Mouse (Mus musculus): ENCODE results near the gene Chtop. TPM values are rescaled to one million over a fixed set of nuclear protein-coding genes. Genes with fewer than 3 reads are reported as not detected.
A peak's percentile ranks its signal among the peaks of the same experiment; 100 is the strongest.

Chtop gene
- polyA plus RNA-seq, 1 experiment = 53.5 TPM

DNA sequence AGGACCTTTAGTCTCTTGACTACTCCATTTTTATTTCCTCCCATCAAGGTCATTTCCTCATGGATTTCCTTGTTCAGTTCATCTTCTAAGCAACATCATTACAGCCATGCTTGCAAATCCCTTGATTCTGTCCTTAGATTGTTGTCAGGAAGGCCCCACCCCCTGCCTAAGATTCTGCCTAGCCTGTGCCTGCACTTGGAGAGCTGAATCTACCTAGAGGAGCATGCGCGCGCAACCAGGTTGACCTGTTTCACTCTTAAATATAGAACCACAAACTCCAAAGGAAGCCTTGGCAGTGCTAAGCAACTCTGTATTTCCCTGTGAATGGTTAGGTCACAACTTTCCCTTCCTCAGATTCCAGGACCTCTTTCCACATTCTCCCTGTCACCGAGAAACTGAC is 8.4 kb upstream of the Chtop start:
- H3K4me1 ChIP-seq (ENCODE audit: control insufficient read depth, insufficient read depth, low read length) = peaks cover 17% of the 10 kb centered on the region
- H3K27me3 ChIP-seq (ENCODE audit: control insufficient read depth, insufficient read depth, low read length) = no peaks in the 10 kb centered on the region
- H3K4me3 ChIP-seq (ENCODE audit: control insufficient read depth, low read depth, low read length) = no peak overlapping the region
- TF ChIP-seq CTCF (IDR thresholded peaks at IDR 0.05; ENCODE audit: control insufficient read depth, insufficient read depth, insufficient replicate concordance, low read depth, low read length) (no peak), POLR2A (IDR thresholded peaks at IDR 0.05; ENCODE audit: control insufficient read depth, low read depth, low read length) (no peak)
- H3K36me3 ChIP-seq (ENCODE audit: control insufficient read depth, insufficient read depth, low read length) = no peaks in the 10 kb centered on the region
- no peak overlapping the region for H3K27ac ChIP-seq (ENCODE audit: control insufficient read depth, insufficient read depth, low read depth, low read length)

DNA sequence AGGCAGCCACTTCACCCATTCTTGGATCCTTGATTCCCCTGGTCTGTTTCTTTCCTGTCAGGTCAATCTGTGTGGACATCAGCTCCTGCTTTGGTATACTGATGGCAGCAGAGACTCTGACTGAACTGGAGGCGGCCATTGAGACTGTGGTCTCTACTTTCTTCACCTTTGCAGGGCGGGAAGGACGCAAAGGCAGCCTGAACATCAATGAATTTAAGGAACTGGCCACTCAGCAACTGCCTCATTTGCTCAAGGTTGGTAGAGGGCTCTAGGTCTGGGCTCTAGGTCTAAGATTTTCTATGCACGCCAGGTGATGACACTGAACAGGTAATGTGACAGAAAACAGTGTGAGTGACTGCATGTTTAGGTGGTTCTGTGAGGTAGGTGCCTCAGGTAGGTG is 6.5 kb upstream of the Chtop start:
- Histone ChIP-seq H3K27me3 (ENCODE audit: control insufficient read depth, insufficient read depth, low read length) (no peaks in the 10 kb centered on the region), H3K27ac (ENCODE audit: control insufficient read depth, insufficient read depth, low read depth, low read length) (no peak overlapping the region), H3K36me3 (ENCODE audit: control insufficient read depth, insufficient read depth, low read length) (no peaks in the 10 kb centered on the region), H3K4me1 (ENCODE audit: control insufficient read depth, insufficient read depth, low read length) (peaks cover 17% of the 10 kb centered on the region), H3K4me3 (ENCODE audit: control insufficient read depth, low read depth, low read length) (no peak overlapping the region)
- TF ChIP-seq CTCF (IDR thresholded peaks at IDR 0.05; ENCODE audit: control insufficient read depth, insufficient read depth, insufficient replicate concordance, low read depth, low read length) (no peak), POLR2A (IDR thresholded peaks at IDR 0.05; ENCODE audit: control insufficient read depth, low read depth, low read length) (no peak)

DNA sequence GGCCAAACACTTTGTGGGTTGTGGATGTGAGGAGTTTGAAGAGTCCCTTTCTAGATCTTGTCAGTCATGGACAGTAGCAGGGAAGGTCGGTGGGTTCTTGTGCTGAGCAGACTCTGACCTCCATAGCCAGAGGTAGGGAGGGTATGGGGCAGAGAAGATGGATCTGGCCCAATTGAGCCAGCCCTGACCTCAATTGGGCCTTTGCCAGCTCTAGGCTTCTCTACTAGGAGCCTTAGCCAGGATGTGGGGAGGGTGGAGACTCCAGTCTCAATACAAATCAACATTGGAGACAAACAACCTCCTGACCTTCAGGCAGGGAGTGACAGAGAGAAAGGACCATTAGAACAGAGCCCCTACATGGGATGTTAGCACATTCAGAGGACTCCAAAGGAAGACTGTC is 5.9 kb upstream of the Chtop start:
- no peaks in the 10 kb centered on the region for H3K27me3 ChIP-seq (ENCODE audit: control insufficient read depth, insufficient read depth, low read length)
- peaks cover 17% of the 10 kb centered on the region for H3K4me1 ChIP-seq (ENCODE audit: control insufficient read depth, insufficient read depth, low read length)
- H3K27ac ChIP-seq (ENCODE audit: control insufficient read depth, insufficient read depth, low read depth, low read length) = no peak overlapping the region
- H3K36me3 ChIP-seq (ENCODE audit: control insufficient read depth, insufficient read depth, low read length) = no peaks in the 10 kb centered on the region
- TF ChIP-seq CTCF (IDR thresholded peaks at IDR 0.05; ENCODE audit: control insufficient read depth, insufficient read depth, insufficient replicate concordance, low read depth, low read length) (no peak), POLR2A (IDR thresholded peaks at IDR 0.05; ENCODE audit: control insufficient read depth, low read depth, low read length) (no peak)
- peak overlapping the region; percentile 54 for H3K4me3 ChIP-seq (ENCODE audit: control insufficient read depth, low read depth, low read length)

- Histone ChIP-seq H3K27me3 (ENCODE audit: control insufficient read depth, insufficient read depth, low read length) (no peaks in the 10 kb centered on the region), H3K27ac (ENCODE audit: control insufficient read depth, insufficient read depth, low read depth, low read length) (0 out of 2 replicates have a peak overlapping the region, but pooled peaks have one; percentile 43)
Measured at GRCm38 (mm10) chr3:90514691-90515090, 5.4 kb upstream of the Chtop start.

DNA sequence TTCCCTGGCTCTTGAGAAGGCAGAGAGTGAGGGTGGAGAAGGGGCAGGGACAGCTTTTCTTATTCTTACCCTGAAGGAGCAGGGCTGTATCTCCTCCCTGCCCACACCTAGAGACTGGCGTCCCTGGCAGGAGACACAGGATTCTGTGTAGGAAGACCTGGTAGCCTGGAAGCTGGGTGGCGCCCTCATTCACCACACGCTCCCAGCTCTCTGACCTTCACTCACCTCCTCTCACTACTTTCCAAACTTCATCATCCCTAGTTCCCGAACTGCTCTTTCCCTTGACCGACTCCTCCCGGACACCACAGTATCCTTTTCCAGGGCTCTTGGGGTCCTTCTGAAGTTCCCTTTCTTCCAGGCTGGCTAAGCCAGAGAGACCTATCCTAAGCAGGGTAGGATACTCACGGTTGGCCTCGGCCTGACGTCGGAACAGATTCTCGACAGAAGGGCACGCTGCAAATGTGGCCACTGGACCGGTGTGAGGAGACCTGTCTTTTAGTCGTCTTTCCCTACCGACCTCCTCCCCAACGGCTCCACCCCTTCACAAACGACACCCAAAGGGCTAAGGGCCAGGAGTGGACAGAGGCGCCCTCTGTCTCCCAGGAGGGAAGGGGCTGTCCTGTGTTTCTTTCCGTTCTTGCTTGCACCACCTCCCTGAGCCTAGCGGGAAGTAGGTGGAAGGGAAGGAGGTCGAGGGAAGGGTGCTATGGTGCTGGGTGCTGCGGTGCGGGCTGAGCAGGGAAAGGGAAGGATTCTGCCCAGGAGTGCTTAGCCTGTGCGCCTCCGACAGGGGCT is 4.7 kb upstream of the Chtop start, which contains the start of the genes S100a1 and S100a13:
Gene S100a1, minus strand, starts transcription at position 597 of the 795 bp plus-strand sequence.
Gene S100a13, plus strand, starts transcription at position 640 of the 795 bp plus-strand sequence.
- Histone ChIP-seq H3K27me3 (ENCODE audit: control insufficient read depth, insufficient read depth, low read length) (no peaks in the 10 kb centered on the region), H3K4me3 (ENCODE audit: control insufficient read depth, low read depth, low read length) (peak within 1 kb of the TSS; percentile 54), H3K36me3 (ENCODE audit: control insufficient read depth, insufficient read depth, low read length) (no peaks in the 10 kb centered on the region), H3K4me1 (ENCODE audit: control insufficient read depth, insufficient read depth, low read length) (peaks cover 17% of the 10 kb centered on the region), H3K27ac (ENCODE audit: control insufficient read depth, insufficient read depth, low read depth, low read length) (peak within 1 kb of the TSS; percentile 43; the same call in 1 of the 2 replicates)
- TF ChIP-seq POLR2A (IDR thresholded peaks at IDR 0.05; ENCODE audit: control insufficient read depth, low read depth, low read length) (peak; percentile 38; the same call in 1 of the 2 replicates), CTCF (IDR thresholded peaks at IDR 0.05; ENCODE audit: control insufficient read depth, insufficient read depth, insufficient replicate concordance, low read depth, low read length) (no peak)

More at GRCm38 (mm10) chr3:90514691-90515090, 5.4 kb upstream of the Chtop start:
- Histone ChIP-seq H3K36me3 (ENCODE audit: control insufficient read depth, insufficient read depth, low read length) (no peaks in the 10 kb centered on the region), H3K4me3 (ENCODE audit: control insufficient read depth, low read depth, low read length) (peak overlapping the region; percentile 54), H3K4me1 (ENCODE audit: control insufficient read depth, insufficient read depth, low read length) (peaks cover 17% of the 10 kb centered on the region)
- TF ChIP-seq POLR2A (IDR thresholded peaks at IDR 0.05; ENCODE audit: control insufficient read depth, low read depth, low read length) (no peak), CTCF (IDR thresholded peaks at IDR 0.05; ENCODE audit: control insufficient read depth, insufficient read depth, insufficient replicate concordance, low read depth, low read length) (no peak)

- TF ChIP-seq CTCF (IDR thresholded peaks at IDR 0.05; ENCODE audit: control insufficient read depth, insufficient read depth, insufficient replicate concordance, low read depth, low read length) (no peak), POLR2A (IDR thresholded peaks at IDR 0.05; ENCODE audit: control insufficient read depth, low read depth, low read length) (no peak)
- Histone ChIP-seq H3K27me3 (ENCODE audit: control insufficient read depth, insufficient read depth, low read length) (no peaks in the 10 kb centered on the region), H3K27ac (ENCODE audit: control insufficient read depth, insufficient read depth, low read depth, low read length) (no peak overlapping the region), H3K4me1 (ENCODE audit: control insufficient read depth, insufficient read depth, low read length) (peaks cover 17% of the 10 kb centered on the region), H3K4me3 (ENCODE audit: control insufficient read depth, low read depth, low read length) (no peak overlapping the region), H3K36me3 (ENCODE audit: control insufficient read depth, insufficient read depth, low read length) (no peaks in the 10 kb centered on the region)
Measured at GRCm38 (mm10) chr3:90512948-90513642, 3.8 kb upstream of the Chtop start.

DNA sequence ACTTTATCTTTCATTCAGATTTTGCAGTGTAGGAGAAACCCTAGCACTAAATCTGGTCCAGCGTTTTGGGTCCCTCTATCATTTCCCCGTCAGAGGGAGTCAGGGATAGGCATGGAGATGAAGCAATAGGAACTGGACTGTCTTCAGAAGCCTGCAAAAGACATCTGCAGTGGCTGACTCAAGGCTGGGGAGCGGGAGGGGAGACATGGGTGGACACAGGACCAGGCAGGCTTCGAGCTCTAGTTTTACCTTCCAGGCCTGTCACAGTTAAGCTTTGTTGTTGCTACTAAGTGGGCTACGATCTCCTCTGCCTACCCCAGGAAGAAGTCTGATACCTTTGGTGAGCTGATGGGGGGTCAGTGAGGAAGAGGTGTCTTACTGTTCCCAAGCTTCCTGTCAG is 3.0 kb upstream of the Chtop start:
- Histone ChIP-seq H3K27me3 (ENCODE audit: control insufficient read depth, insufficient read depth, low read length) (no peaks in the 10 kb centered on the region), H3K27ac (ENCODE audit: control insufficient read depth, insufficient read depth, low read depth, low read length) (no peak overlapping the region)
- no peak for TF ChIP-seq POLR2A (IDR thresholded peaks at IDR 0.05; ENCODE audit: control insufficient read depth, low read depth, low read length)
- TF ChIP-seq CTCF (IDR thresholded peaks at IDR 0.05; ENCODE audit: control insufficient read depth, insufficient read depth, insufficient replicate concordance, low read depth, low read length) = no peak

More for the DNA sequence above, 3.0 kb upstream of the Chtop start:
- H3K36me3 ChIP-seq (ENCODE audit: control insufficient read depth, insufficient read depth, low read length) = peaks cover 3% of the 10 kb centered on the region
- no peak overlapping the region for H3K4me3 ChIP-seq (ENCODE audit: control insufficient read depth, low read depth, low read length)
- peaks cover 18% of the 10 kb centered on the region for H3K4me1 ChIP-seq (ENCODE audit: control insufficient read depth, insufficient read depth, low read length)
